Mouse (Mus musculus): ENCODE results near the gene Rnft1.
"Not testable (repeated sequence)": the region's sequence is repeated elsewhere in the genome, so short reads cannot be mapped to it uniquely, and the experiment has no call there.

The Rnft1 gene

GRCm38 (mm10) chr11:86519751-86520150, 35.3 kb downstream of the Rnft1 start:
- no peak for DNase-seq (ENCODE audit: low spot score)

- no peak for DNase-seq (ENCODE audit: low spot score)
These were observed 43.1 kb downstream of the Rnft1 start for GRCm38 (mm10) chr11:86527528-86527927.

GRCm38 (mm10) chr11:86532834-86533233, 48.4 kb downstream of the Rnft1 start:
- peak; percentile 28 for DNase-seq (ENCODE audit: low spot score)

- not testable (repeated sequence) for DNase-seq (ENCODE audit: low spot score)
These were observed 48.8 kb downstream of the Rnft1 start for GRCm38 (mm10) chr11:86533302-86533701.

DNA sequence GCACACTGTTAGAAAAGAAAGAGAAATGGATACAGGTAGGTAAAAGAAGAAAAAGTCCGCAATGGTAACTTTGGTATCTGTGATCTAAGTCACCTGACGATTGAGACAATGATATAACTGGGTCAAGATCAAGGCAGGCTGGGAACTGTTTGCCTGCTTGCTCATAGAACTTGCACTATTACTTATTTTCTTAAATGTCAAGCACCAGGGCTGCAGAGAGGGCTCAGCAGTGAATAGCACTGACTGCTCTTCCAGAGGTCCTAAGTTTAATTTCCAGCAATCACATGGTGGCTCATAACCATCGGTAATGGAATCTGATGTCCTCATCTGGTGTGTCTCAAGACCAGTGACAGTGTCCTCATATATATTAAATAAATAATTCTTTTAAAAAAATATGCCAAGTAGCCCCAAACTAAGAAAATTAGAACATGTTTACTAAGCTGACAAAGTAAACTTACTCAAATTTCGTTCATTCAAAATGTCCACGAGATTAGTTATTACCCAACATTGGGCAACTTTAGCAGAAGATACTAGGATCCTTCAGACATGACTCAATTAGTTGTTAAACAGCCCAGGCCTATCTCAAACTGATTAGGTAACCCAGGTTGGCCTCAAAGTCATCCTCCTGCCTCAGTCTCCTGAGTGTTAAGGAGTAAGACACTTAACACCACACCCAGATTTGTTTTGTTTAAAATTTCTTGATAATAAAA, 49.9 kb downstream of the Rnft1 start:
- DNase-seq (ENCODE audit: low spot score): no peak

GRCm38 (mm10) chr11:86538786-86539185, 54.3 kb downstream of the Rnft1 start:
- no peak for DNase-seq (ENCODE audit: low spot score)

DNA sequence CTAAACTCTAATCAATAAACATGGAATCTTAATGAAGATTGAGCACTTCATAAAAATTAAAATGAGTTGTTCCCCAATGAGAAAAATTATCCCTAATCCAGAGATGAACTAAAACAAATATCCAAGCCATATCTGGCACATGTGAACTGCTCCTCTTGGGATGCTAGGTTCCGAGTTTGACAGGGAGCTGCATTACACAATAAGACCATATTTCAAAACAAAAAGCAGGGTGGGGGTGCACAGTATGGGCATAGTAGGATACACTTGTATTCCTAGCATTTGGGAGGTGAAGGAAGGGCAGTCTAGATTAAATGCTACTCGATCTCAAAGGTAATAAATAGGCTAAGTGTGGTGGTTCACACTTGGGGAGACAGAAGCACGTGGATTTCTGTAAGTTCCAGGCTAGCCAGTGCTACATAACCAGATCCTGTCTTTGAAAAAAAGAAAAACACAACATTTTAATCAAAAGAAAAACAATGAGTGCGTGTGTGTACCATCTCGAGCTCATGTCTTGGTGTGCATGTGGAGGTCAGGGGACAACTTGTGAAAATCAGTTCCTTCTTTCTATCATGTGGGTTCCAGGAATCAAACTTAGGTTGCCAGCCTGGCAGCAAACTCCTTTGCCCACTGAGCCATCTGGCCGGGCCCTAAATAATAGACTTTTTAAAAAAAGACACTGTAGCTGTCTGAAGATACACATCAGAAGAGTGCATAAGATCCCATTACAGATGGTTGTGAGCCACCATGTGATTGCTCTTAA, 55.4 kb downstream of the Rnft1 start:
- no peak for DNase-seq (ENCODE audit: low spot score)

- DNase-seq (ENCODE audit: low spot score): no peak
These were observed 56.0 kb downstream of the Rnft1 start for GRCm38 (mm10) chr11:86540476-86540845.

DNA sequence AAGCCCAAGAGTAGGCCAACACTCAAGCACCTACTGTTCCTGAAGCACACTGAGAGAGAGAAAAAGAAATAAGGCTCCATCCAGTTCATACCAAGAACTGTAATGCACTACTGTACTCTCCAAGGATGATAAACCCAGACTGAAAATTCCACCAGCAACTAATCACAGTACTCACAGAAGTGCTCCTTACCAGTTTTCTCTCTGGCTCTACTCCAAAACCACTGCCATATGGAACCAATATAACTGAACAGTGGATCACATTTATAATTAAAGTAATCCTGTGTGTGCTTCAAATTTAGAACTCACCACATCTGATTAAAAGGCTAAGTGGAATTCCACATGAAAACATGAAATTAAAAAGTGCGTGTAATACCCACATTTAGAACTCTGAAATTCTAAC, 58.4 kb downstream of the Rnft1 start:
- DNase-seq (ENCODE audit: low spot score): no peak

- peak; percentile 35 for DNase-seq (ENCODE audit: low spot score)
These were observed 59.6 kb downstream of the Rnft1 start for GRCm38 (mm10) chr11:86543960-86544638.

DNA sequence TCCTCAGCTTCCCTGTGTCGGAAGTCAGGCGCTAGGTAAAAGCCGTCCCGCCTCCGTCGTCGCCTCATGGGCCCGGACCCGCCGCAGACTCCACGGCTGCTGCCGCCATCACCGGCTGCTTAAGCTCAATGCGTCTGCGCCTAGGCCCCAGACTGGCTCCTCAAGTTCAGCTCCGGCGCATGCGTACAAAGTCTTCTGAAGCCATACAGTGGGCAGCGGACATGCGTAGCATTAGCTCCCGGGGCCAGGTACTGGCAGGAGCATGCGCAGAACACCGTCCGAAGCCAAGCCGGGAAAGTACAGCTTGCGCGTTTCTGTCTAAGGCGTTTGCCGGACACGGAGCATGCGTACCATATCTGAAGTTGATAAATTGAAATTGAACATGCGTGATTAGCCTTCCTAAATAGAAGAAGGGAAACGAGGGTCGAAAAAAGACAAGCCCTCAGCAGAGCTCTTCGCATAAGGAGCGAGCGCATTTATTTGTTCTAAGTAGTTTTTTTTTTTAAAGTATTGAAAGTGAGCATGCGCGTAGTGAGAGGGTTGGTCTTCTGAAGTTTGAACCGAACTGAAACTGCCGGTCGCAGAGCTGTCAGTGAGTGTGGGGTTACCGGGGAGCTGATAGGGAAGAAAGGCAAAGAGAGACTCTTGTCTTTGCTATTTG, 60.3 kb downstream of the Rnft1 start, which contains the start of the genes Rps6kb1 and Tubd1:
Rps6kb1 (minus strand) TSS at position 167 of the 661 bp plus-strand sequence.
Tubd1 (plus strand) TSS at position 353 of the 661 bp plus-strand sequence.
- peak; percentile 100 for DNase-seq (ENCODE audit: low spot score)

DNA sequence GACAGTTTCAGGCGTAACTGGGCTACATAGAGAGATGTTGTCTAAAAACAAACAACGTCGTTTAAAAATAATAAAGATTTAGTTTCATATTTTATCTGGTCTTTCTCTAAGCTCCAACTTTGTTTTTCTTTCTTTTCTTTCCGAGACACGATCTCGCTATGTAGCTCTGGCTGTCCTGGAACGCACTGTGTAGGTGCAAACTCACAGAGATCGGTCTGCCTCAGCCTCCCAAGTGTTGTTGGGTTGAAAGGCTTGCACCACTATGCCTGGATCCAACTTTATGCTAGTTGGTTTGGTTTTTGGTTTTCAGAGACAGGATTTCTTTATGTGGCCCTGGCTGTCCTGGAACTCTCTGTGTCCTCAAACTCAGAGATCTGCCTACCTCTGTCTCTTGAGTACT, 61.1 kb downstream of the Rnft1 start:
- peak; percentile 14 for DNase-seq (ENCODE audit: low spot score)

DNA sequence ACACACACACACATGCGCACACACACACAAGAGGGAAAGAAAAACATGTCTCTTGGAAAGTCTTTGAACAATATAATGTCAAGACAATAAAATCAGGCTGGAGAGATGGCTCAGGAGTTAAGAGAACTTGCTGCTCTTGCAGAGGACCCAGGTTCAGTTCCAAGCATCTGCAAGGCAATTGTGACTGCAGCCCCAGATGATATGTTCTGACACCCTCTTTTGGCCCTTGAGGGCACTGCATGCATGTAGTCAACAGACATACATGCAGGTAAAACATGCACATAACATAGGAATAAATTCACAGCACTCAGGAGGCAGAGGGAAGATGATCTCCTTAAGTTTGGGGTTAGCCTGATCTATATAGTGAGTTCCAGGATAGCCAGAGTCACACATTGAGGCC, 63.0 kb downstream of the Rnft1 start:
- DNase-seq (ENCODE audit: low spot score): no peak

All from embryo, embryonic 10 days (tissue).